Mouse (Mus musculus) yolk sac, embryonic 10.5 days (tissue): Measurements from ENCODE around the gene Fgfr2.

Experiments used
- DNase-seq: peaks from one replicate; pipeline ENCODE4 v3.0.0-alpha.2; 2017; ENCODE audit warnings: low spot score

Fgfr2 gene

GRCm38 (mm10) chr7:130311362-130311761 is 2811.8 kb downstream of the Fgfr2 start:
- DNase-seq: no peak

GRCm38 (mm10) chr7:130309180-130309579 is 2814.0 kb downstream of the Fgfr2 start:
- DNase-seq: no peak

DNA sequence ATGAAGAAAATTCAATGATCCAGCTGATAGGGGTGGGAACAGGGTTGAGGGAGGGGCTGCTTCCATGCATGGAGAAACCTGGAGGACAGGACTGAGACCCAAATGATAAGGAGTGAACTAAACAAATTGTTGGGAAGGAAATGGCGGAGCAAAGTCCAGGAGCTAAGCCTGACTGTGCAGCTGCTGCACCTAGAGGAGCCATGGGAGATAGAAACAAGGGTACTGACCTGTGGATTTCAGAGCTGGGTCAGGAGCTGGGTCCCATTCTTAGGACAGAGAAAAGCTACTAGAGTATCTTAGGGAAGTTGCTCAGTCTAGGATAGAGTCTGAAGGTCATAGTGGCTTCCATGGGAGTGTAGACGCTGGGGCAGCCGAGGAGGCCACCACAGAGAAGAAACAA is 2816.1 kb downstream of the Fgfr2 start:
- DNase-seq: peak; percentile 7

- no peak for DNase-seq
Observed at GRCm38 (mm10) chr7:130304642-130305041, 2818.5 kb downstream of the Fgfr2 start.

- DNase-seq: no peak
Observed at GRCm38 (mm10) chr7:130303464-130303863, 2819.7 kb downstream of the Fgfr2 start.

GRCm38 (mm10) chr7:130300606-130301005 is 2822.5 kb downstream of the Fgfr2 start:
- DNase-seq: no peak

DNA sequence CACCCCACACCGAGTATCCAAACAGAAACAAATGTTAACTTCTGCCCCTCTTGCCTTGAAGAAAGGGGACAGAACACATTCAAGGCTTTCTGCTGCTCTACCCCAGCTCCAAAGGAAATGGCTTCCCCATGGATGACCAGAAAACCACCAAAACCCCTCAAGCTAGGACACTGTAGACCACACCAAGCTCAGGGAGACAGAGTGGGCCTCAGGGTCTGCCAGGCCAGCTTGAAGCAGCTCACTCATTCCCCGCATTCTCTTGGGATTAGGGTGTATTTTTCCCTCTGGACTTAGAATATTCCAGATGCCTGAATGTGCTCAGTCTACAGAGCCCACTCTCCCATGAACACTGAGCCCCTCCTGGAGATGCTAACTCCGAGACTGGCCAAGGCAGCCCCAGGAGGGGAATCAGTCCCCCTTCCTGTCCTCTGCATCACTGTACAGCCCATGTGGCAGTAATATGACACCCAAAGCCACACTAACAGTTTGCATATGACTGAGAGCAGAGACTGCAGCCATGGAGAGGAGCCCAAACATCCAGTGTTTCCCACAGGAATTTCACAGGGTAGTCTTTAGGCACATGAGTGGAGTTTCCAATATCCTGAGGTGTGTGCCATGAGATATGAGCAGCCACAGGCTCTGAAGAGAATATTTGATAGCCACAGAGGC is 2824.1 kb downstream of the Fgfr2 start:
- peak; percentile 7 for DNase-seq

GRCm38 (mm10) chr7:130291179-130291578 is 2832.0 kb downstream of the Fgfr2 start:
- DNase-seq: no peak

DNA sequence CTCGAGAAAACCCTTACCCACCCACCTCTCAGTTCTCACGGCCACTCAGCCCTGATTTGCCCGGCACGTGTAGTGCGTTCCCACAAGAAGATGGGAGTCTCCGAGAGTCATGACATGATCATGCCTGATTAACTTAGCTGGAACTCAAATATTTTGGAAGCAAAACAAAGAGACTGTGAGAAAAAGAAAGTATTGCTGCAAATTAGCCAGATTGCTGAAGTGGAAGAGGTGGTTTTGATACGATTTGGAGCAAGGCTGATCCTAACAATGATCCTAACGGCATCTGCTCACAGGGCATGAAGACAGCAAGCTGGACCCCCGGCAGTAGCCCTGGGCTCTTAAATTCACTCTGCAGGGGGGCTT is 2833.7 kb downstream of the Fgfr2 start:
- DNase-seq: no peak

GRCm38 (mm10) chr7:130288719-130289427 is 2834.3 kb downstream of the Fgfr2 start:
- DNase-seq: no peak

DNA sequence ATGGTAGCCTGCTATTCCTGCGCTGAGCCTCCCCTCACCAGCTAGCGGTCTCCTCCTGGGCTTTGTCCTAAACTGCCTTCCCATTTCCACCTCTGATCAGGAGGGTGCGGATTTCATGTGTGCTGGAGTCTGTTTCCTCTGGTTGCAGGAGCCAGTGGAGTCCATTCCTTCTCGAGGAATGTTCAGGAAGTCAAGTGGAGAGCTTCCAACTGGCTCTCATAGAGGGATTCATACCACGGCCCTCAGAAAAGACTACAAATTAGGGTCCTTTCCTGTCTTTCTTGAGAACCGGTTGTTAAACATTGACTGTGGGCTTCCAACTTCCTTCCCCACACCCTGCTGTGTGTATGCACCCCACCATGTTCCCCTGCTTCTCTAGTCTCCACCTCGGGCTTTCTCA is 2834.9 kb downstream of the Fgfr2 start:
- DNase-seq: no peak

DNA sequence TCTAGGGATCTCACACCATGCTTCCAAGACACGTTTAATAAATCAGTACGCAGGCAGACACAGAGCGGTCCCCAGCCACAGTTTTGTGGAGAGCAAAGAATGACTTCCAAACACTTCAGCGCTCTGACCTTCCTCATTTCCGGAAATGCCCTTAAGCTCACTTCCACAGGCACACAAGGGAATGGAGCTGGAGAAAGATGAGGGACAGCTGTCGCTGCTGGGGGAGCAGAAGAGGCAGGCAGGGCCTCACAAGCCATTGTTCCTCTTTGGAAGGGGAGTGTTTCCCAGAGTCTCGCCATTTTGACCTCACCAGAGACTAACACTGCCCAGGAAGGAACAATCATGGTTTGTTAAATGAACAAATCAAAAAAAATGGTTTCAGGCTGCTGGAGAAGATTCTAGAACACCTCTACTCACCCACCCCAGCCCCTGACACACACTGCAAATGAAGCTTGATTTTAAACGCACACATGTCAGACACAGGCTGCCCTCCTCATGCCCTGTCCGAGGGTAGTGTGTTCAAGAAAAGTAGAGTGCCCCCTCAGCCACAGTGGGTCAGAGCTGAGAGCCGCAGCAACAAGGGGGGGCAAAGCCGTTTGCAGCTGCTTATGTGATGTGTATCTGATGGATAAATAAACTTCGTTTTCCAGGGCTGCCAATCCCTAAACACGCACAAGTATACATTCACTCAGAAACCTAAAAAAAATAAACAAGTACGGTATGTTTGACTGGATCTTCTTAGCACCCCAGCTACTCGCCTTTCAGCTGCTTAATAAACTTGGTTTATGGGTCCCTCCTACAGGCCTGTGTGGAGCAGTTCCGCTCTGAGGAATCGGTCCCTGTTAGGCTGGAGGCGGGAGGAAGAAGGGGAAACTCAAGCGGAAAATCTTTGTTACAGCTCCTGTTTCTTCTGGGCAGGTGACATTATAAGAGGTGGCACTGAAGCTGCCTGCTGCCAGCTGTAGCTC is 2844.1 kb downstream of the Fgfr2 start:
- DNase-seq: no peak

- peak; percentile 26 for DNase-seq
Observed at GRCm38 (mm10) chr7:130278000-130278737, 2845.0 kb downstream of the Fgfr2 start.

DNA sequence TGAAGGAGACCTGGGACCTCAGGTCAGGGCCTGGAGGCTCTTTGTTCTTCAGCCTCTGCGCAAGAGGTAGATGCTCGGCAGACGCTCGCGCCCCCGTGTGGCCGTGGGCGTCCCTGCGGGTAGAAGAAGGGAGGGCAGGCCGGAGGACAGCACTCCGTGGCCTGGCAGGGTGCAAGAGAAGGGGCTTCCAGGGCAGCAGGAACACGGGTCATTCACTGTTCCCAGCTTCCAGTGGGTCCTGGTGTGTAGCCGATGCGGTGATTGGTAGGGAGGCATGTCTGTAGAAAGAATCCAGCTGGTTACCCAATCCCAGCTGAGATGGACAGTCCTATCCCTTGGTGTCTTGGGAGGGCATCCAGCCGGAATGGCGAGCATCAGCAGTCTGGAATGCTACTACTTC is 2849.9 kb downstream of the Fgfr2 start:
- DNase-seq: peak; percentile 69

GRCm38 (mm10) chr7:130270807-130271206 is 2852.3 kb downstream of the Fgfr2 start:
- no peak for DNase-seq

GRCm38 (mm10) chr7:130269124-130269867 is 2853.9 kb downstream of the Fgfr2 start:
- DNase-seq: no peak

DNA sequence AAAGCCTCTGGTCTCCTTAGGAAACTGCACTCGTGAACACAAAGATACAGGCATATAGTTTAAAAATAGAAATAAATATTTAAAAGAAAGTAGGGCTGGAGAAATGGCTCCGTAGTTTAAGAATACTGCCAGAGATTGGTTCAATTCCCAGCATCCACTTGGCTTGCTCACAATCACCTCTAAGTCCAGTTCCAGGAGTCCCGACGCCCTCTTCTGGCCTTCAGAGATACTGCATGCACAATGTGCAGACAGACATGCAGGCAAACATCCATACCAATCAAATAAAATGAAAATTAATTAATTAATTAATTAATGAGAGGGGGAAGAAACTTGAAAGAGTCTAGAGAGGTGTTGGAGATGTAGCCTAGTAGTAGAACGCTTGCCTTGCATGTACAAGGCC is 2856.1 kb downstream of the Fgfr2 start:
- no peak for DNase-seq

DNA sequence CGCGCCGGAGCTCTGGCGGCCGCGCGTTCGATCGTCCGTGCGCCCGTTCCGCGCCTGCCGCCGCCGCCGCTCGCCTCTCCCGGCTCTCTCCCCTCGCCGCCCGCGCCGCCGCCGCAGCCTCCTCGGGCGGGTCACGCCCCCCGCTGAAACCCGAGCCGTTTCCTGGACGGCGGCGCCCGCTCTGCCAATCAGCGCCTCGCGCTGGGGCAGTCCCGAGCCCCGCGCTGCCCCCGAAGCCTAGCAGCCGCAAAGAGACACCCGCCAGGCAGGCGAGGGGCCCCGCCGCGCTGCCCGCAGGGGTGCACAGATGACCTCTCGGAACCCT is 2857.0 kb downstream of the Fgfr2 start:
- peak; percentile 85 for DNase-seq

- peak; percentile 21 for DNase-seq
Observed at GRCm38 (mm10) chr7:130265319-130266165, 2857.6 kb downstream of the Fgfr2 start.

GRCm38 (mm10) chr7:130264616-130265318 is 2858.4 kb downstream of the Fgfr2 start:
- DNase-seq: peak; percentile 60
